Mouse (Mus musculus) left cerebral cortex, adult 11 months (tissue): ENCODE data around the gene Mutyh.

Source experiments
- DNase-seq: peaks from one replicate; pipeline ENCODE4 v3.0.0; 2022; ENCODE audit warnings: low spot score

The Mutyh gene

GRCm38 (mm10) chr4:116807197-116808129 lies at the start of gene Mutyh, which contains the start of gene Toe1:
Gene Mutyh (plus strand): TSS chr4:116807723.
Gene Toe1 (minus strand): TSS chr4:116807640.
- DNase-seq = peak; percentile 86

GRCm38 (mm10) chr4:116761914-116762313 lies 45.6 kb upstream of the Mutyh start:
- no peak for DNase-seq

DNA sequence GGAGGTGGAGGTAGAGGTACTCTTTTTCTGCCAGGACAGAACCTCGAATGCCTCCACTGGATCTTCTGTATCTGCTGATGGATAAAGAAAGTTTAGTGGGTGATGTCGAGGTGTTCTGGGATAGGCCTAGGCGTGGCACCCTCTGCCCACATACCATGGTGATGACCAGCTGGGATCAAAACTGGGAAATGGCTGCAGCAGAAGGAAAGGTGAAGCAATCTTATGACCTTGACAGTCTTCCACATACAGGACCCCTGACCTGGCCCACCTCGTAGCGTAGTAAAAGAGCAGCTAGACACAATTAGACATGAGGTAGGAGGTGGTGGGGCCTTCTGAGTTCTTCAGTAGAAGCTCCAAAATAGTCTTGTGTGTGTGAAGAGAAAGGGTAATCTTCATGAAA lies 43.5 kb upstream of the Mutyh start:
- no peak for DNase-seq

DNA sequence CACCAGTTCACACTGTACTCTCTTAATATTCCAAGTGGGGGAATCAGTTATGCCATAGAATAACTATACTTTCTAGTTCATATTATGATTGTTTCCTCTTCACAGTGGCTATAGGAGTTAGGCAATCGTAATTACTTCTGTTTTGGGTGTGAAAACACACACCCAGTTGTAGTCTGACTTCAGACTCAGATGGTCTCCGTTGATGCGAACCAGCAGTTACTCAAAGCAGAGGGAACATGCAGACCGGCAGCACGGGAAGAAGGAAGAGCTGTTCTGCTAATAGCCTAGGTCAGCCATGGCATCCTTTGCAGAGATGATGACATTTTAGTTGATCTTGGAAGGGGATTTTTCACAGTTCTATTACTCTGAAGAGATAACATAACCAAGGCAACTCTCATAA lies 39.0 kb upstream of the Mutyh start:
- no peak for DNase-seq

DNA sequence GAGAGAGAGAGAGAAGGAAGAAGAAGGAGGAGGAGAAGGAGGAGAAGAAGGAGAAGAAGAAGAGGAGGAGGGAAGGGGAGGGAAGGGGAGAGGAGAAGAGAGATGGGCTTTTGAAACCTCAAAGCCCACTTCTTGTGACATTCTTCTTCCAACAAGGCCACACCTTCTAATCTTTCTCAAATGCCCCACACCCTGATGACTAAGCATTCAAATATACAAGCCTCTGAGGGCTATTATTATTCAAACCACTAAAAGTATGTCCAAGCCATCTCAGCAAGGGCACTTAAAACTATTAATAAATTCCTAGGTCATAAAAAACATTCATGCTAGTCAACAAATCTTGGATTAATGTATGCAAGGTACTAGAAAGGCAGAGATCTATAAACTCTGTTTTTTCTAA lies 38.5 kb upstream of the Mutyh start:
- no peak for DNase-seq

- DNase-seq = no peak
Observed at GRCm38 (mm10) chr4:116776391-116776790, 31.1 kb upstream of the Mutyh start.

- DNase-seq = no peak
Observed at GRCm38 (mm10) chr4:116777079-116777478, 30.4 kb upstream of the Mutyh start.

DNA sequence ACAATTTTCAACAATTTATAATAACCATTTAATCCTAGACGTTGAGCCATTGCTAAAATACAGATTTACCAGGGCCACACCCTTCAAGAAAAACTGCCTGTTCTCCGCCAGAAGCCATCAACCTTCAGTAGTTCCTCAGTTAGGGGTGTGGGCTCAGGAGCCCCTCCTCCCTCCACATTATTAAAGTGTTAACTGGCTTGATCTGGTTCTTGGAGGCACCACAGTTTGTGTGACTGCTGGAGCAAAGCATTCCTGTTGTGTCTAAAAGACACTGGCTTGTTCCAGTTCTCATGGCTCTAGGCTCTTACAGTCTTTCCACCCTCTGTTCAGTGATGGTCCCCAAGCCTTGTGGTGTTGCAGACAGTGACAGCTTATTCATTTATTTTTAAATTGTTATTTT lies 27.0 kb upstream of the Mutyh start:
- no peak for DNase-seq

DNA sequence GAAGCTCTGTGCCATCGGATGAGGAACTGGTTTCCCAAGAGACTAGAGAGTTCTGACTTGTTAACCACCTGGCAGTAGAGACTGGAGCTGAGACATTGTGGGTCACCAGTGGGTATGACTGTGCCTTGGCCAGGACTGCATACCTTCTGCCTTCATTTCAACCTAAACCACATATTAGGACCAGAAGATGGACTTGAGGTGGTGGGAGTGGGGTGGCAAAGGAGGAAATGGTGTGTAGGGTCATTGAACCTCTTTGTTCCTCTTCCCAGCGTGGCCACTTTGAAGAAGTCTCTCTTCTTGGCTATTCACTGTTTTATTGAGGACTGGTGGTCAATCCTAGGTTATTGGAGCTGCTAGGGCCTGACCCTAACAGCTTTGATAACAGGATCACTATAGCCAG lies 26.2 kb upstream of the Mutyh start:
- no peak for DNase-seq

GRCm38 (mm10) chr4:116782171-116782570 lies 25.4 kb upstream of the Mutyh start:
- no peak for DNase-seq

GRCm38 (mm10) chr4:116786587-116786986 lies 20.9 kb upstream of the Mutyh start:
- no peak for DNase-seq

DNA sequence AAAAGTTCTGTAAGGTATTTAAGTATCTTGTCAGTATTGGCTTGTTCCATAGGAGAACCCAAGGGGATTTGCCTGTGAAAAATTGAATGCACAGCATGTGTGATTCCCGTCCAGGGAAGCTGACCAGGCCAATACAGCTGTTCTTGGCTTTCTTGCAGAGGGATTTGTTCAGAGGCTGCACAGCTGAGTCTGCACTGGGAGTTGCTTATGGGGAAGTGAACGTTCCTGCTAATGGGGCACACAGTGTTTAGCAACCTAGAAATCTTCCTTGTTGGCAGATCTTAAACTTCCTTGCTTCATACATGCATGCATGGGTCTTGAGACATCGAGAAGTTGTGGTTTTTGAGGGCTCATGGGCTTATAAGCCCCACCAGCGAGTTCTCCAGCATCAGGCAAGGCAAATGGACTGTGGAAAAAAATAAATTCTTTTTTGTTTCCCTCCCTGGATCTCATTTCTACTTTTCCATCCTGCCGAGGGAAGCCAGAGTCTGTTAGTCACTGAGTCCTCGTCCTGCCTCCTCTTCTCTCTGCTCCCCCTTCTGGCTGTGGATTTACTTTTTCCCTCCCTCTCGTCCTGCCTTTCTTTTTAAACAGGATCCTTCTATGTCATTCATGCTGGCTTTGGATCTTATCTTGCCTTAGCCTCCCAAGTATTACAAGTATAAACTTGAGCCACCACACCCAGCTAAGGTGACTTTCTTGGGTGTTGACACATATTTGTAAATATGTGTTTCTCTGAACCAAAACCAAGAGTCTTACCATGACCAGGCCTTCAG lies 19.4 kb upstream of the Mutyh start:
- DNase-seq = no peak

DNA sequence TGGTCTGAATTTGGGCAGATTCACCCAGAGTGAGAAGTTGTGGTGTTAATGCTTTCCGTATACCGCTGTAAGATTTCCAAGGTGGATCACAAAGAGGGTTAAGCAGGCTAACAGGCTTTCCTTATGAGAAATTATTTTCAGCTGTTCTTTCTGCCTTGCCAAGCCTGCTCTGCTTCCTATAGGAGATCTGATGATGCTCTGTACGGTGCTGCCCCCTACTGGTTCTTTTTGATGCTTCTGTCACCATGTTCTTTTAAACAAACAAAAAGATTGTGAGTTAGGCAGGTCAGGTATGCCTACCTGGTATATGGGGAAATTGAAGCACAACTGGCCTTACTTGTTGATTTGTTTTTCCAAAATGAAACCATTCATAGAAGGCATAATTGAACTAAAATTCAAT lies 18.6 kb upstream of the Mutyh start:
- peak; percentile 88 for DNase-seq

- no peak for DNase-seq
Observed at GRCm38 (mm10) chr4:116792453-116792852, 15.1 kb upstream of the Mutyh start.

GRCm38 (mm10) chr4:116794273-116794672 lies 13.2 kb upstream of the Mutyh start:
- no peak for DNase-seq

DNA sequence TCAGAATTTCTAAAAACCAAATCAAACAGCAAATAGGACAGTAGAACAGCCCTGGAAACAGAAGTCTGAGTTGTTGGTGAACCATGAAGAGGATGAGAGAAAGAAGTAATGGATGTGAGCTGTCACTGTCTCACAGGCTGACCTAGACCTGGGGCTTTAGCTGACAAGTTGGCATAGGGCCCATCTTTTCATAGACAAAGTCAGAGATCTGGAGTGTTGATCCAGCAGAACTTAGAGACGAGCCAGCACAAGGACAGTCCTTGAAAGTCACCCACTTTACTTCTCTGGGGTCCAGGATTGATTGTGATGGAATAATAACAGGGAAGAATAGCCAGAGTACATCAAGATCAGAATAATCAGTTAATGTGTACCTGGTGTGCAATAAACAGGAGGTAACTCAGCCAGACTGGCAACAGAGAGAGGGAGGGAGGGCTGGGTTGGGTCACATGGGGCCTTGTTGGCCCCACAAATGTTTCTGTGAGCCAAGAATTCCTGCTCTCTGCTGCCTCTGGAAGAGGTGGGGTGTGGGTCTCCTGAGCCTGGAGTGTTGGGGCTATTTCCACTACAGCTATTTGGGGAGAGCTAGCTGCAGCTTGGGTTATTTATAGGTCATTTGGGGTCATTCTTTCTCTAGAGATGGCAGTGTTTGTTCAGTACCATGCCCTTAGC lies 10.9 kb upstream of the Mutyh start:
- DNase-seq = no peak

GRCm38 (mm10) chr4:116799901-116800300 lies 7.6 kb upstream of the Mutyh start:
- no peak for DNase-seq

GRCm38 (mm10) chr4:116811012-116811411 lies 3.5 kb downstream of the Mutyh start:
- no peak for DNase-seq

- no peak for DNase-seq
Observed at GRCm38 (mm10) chr4:116815276-116815675, 7.8 kb downstream of the Mutyh start.

DNA sequence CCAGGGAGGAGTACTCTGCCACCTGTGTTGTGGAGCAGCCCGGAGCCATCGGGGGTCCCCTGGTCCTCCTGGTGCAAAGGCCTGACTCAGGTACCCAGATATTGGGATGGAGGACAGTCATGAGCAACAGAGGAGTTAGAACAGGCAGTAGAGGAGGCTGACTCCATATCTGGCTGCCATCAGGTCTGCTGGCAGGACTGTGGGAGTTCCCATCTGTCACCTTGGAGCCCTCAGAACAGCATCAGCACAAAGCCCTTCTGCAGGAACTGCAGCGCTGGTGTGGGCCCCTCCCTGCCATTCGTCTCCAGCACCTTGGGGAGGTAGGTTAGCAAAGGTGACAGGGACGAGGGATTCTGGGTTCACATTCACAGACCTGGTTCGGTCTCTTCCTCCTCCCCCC lies 10.0 kb downstream of the Mutyh start:
- no peak for DNase-seq

DNA sequence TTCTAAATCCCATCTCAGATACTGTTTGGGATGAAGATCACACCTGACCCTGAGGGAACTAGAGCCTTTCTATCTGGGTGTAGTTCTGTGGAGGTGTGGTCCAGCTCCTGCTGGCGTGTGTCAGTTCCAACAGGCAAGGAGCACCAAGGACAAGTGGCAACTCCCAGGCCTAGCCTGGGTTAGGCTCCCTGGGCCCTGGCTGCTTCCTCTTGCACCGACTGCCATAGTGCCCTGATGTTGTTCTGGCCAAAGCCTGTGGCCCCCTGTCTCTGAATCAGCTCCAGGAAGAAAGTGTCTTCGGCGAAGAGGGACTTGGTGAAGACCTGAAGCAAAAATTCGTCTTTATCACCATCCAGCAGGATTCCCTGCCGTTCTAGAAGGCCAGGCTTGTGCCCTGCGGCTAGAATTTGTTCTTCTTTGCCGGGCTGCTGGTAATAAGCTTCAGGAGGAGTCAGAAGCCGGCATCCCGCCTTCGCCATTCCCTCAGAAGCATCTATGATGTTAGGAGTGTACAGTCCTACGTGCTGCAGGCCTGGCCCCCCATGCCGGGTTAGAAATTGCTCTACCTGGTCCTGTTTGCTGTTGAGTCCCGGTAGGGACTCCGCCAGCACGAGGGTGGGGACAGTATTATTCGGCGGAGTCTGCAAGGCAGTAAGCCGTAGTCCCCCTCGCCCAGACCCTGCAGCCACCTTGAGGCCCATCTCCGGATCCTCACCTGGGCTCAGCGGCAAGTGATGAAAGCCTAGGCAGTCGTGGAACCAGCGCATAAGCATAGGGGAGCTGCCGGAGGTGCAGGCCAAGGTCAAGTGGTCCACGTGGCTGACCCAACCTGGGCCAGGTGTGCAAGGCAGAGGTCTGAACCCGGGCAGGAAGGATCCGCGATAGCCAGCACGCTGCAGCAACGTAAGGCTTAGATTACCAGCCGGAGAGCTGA lies 12.7 kb downstream of the Mutyh start:
- no peak for DNase-seq
